Mouse (Mus musculus) left cerebral cortex, postnatal 14 days (tissue): ENCODE measurements around the gene Tnr. TPM values are rescaled to one million over a fixed set of nuclear protein-coding genes. Genes with fewer than 3 reads are reported as not detected.
A peak's percentile ranks its signal among the peaks of the same experiment; 100 is the strongest.
"Not testable (repeated sequence)": the region's sequence is repeated elsewhere in the genome, so short reads cannot be mapped to it uniquely, and the experiment has no call there.

Source experiments
- DNase-seq, 2 experiments: peaks; one replicate each; pipeline ENCODE4 v3.0.0; 2021 to 2022; ENCODE audit warnings: low spot score in 2 of 2, mixed read lengths in 1 of 2
- intact Hi-C: fragments of 180-260 bp; cut with DNase I; formaldehyde crosslinking; loops from one replicate; pipeline ENCODE4 v1.15.1; 2025
- total RNA-seq, 2 experiments: library from RNA; stranded (reverse); gene quantifications; 2 replicates each; pipeline ENCODE4 v1.2.3; 2021

Tnr gene
- total RNA-seq, 2 experiments from 2014 or later = 126 to 151 TPM

GRCm38 (mm10) chr1:159890524-159890923 lies 367.0 kb downstream of the Tnr start:
- no peak for DNase-seq
- intact Hi-C loops = no loop called here

GRCm38 (mm10) chr1:159895094-159895493 lies 371.5 kb downstream of the Tnr start:
- DNase-seq = no peak
- intact Hi-C loops = no loop called here

- DNase-seq = no peak
- intact Hi-C loops = no loop called here
Measured at GRCm38 (mm10) chr1:159899991-159900390, 376.4 kb downstream of the Tnr start.

- intact Hi-C loops = no loop called here
- DNase-seq = no peak
Measured at GRCm38 (mm10) chr1:159900639-159901038, 377.1 kb downstream of the Tnr start.

GRCm38 (mm10) chr1:159901366-159902119 lies 378.0 kb downstream of the Tnr start:
- intact Hi-C loops = no loop called here
- DNase-seq = no peak

- no peak for DNase-seq
- intact Hi-C loops = no loop called here
Measured at GRCm38 (mm10) chr1:159902120-159902497, 378.5 kb downstream of the Tnr start.

- peak; percentile 22 to 35 for DNase-seq
- intact Hi-C loops = loop anchor here (10.0 kb wide), 2 partner anchors 174 to 274 kb away; no protein-coding TSS in a partner anchor
Measured at GRCm38 (mm10) chr1:159911006-159911405, 387.4 kb downstream of the Tnr start.

GRCm38 (mm10) chr1:159914726-159915125 lies 391.2 kb downstream of the Tnr start:
- intact Hi-C loops = loop anchor here (10.0 kb wide), 2 partner anchors 170 to 270 kb away; no protein-coding TSS in a partner anchor
- DNase-seq = no peak

- intact Hi-C loops = no loop called here
Measured at GRCm38 (mm10) chr1:159920571-159920970, 397.0 kb downstream of the Tnr start.

GRCm38 (mm10) chr1:159923010-159923409 lies 399.4 kb downstream of the Tnr start:
- DNase-seq = no peak
- intact Hi-C loops = no loop called here

More at GRCm38 (mm10) chr1:159920571-159920970, 397.0 kb downstream of the Tnr start:
- no peak for DNase-seq

- intact Hi-C loops = no loop called here
- peak; percentile 31 to 34 for DNase-seq
Measured at GRCm38 (mm10) chr1:159924105-159924504, 400.5 kb downstream of the Tnr start.

- intact Hi-C loops = no loop called here
- DNase-seq = no peak
Measured at GRCm38 (mm10) chr1:159924684-159925083, 401.1 kb downstream of the Tnr start.

GRCm38 (mm10) chr1:159928681-159929335 lies 405.2 kb downstream of the Tnr start:
- no peak for DNase-seq
- intact Hi-C loops = no loop called here

GRCm38 (mm10) chr1:159932092-159932491 lies 408.5 kb downstream of the Tnr start:
- intact Hi-C loops = no loop called here

GRCm38 (mm10) chr1:159932598-159932997 lies 409.0 kb downstream of the Tnr start:
- intact Hi-C loops = no loop called here
- DNase-seq = no peak

More at GRCm38 (mm10) chr1:159932092-159932491, 408.5 kb downstream of the Tnr start:
- DNase-seq = no peak

GRCm38 (mm10) chr1:159938449-159938848 lies 414.9 kb downstream of the Tnr start:
- no peak for DNase-seq
- intact Hi-C loops = no loop called here

- DNase-seq = no peak
- intact Hi-C loops = no loop called here
Measured at GRCm38 (mm10) chr1:159939335-159939734, 415.8 kb downstream of the Tnr start.

- no peak for DNase-seq
- intact Hi-C loops = no loop called here
Measured at GRCm38 (mm10) chr1:159953526-159953925, 430.0 kb downstream of the Tnr start.

- intact Hi-C loops = no loop called here
- DNase-seq = no peak
Measured at GRCm38 (mm10) chr1:159963351-159963750, 439.8 kb downstream of the Tnr start.

GRCm38 (mm10) chr1:159966286-159966685 lies 442.7 kb downstream of the Tnr start:
- intact Hi-C loops, DNase-seq: not testable (repeated sequence)

- intact Hi-C loops = no loop called here
Measured at GRCm38 (mm10) chr1:159968395-159968794, 444.8 kb downstream of the Tnr start.

More at GRCm38 (mm10) chr1:159968395-159968794, 444.8 kb downstream of the Tnr start:
- DNase-seq = no peak
